Mouse (Mus musculus) midbrain, embryonic 14.5 days (tissue): Measurements from ENCODE around the gene Gna15. TPM values are rescaled to one million over a fixed set of nuclear protein-coding genes. Genes with fewer than 3 reads are reported as not detected.

Experiments
- ATAC-seq: fragments of 200-750 bp; cut with Nextera tagmentation; 2 replicates; pipeline ENCODE4 v1.8.0; 2017; ENCODE audit warnings: moderate number of reproducible peaks, moderate library complexity; ENCODE audit not compliant: low FRiP score, low TSS enrichment
- DNase-seq: peaks from one replicate; pipeline ENCODE4 v3.0.0-alpha.2; 2015
- H3K27ac ChIP-seq: fragments of 300-500 bp; sonication (generic); replicated peaks from 2 replicates; pipeline ENCODE4 v1.5.1; 2014; ENCODE audit warnings: mild to moderate bottlenecking, low read depth, low read length, moderate library complexity
- H3K27me3 ChIP-seq: fragments of 300-500 bp; sonication (generic); 2 replicates; pipeline ENCODE4 v1.6.1; 2014; ENCODE audit warnings: low read length, control low read depth, mixed read lengths; ENCODE audit not compliant: control insufficient read depth, insufficient read depth
- H3K36me3 ChIP-seq: fragments of 300-500 bp; sonication (generic); 2 replicates; pipeline ENCODE4 v1.6.1; 2014; ENCODE audit warnings: low read length, control low read depth; ENCODE audit not compliant: control insufficient read depth, insufficient read depth
- H3K4me1 ChIP-seq: fragments of 300-500 bp; sonication (generic); 2 replicates; pipeline ENCODE4 v1.6.1; 2014; ENCODE audit warnings: mild to moderate bottlenecking, antibody characterized with exemption, low read length, control low read depth; ENCODE audit not compliant: control insufficient read depth, insufficient read depth
- H3K4me2 ChIP-seq: fragments of 300-500 bp; sonication (generic); 2 replicates; pipeline ENCODE4 v1.6.1; 2014; ENCODE audit warnings: mild to moderate bottlenecking, low read length, moderate library complexity
- H3K4me3 ChIP-seq: fragments of 300-500 bp; sonication (generic); replicated peaks from 2 replicates; pipeline ENCODE4 v1.5.1; 2014; ENCODE audit warnings: low read depth, low read length
- H3K9ac ChIP-seq: fragments of 300-500 bp; sonication (generic); replicated peaks from 2 replicates; pipeline ENCODE4 v1.6.1; 2014; ENCODE audit warnings: mild to moderate bottlenecking, low read length, moderate library complexity
- H3K9me3 ChIP-seq: fragments of 300-500 bp; sonication (generic); 2 replicates; pipeline ENCODE4 v1.6.1; 2016; ENCODE audit warnings: low read length, control low read depth, mixed read lengths; ENCODE audit not compliant: control insufficient read depth
- WGBS: fragments of 180-500 bp; shearing (Covaris S2); extraction: QIAGEN DNeasy Blood & Tissue Kit; methylation state at CpG from one replicate; pipeline ENCODE4 v1.1.7; 2014; 5-methylcytosine and 5-hydroxymethylcytosine counted together
- polyA plus RNA-seq: library from polyadenylated mRNA; unstranded; fragments of >200 nt; fragmentation: Nextera tagmentation; extraction: Ambion mirVana; gene quantifications from 2 replicates; pipeline ENCODE4 v1.2.1, GENCODE M21; 2014

Gene Gna15
- polyA plus RNA-seq, 1 experiment from 2014 or later, result 0.88 TPM

DNA sequence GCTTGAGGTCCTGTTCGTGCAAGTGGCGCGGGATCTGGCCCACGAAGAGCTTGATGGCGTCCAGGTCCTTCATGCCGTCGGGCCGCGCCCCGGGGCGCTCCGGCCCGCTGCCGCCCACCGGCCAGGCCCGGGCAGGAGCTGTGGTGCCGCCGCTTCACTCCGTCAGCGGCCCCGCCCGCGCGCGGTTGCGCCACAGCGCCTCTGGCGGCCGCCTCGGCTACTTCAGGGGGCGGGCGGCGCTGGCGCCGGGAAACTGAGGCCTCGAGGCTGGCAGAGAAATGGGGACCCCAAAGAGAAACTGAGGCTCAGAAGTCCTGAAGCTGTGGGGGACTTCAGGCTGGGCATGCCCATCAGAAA is 41.5 kb downstream of the Gna15 start, which contains the start of gene Celf5:
Celf5 (minus strand) TSS at position 177 of the 357 bp plus-strand sequence.
- Histone ChIP-seq H3K4me2 (peak within 1 kb of the TSS; percentile 75), H3K27me3 (no peaks in the 10 kb centered on the region), H3K9me3 (no peaks in the 10 kb centered on the region), H3K4me1 (peaks cover 48% of the 10 kb centered on the region), H3K27ac (peak within 1 kb of the TSS; percentile 86), H3K4me3 (peak within 1 kb of the TSS; percentile 77), H3K9ac (peak within 1 kb of the TSS; percentile 92), H3K36me3 (peaks cover 13% of the 10 kb centered on the region)
- under 1% methylated on average over 36 of the region's 36 CpGs for WGBS
- ATAC-seq (peak; percentile 76), DNase-seq (peak; percentile 87)

GRCm38 (mm10) chr10:81481605-81482532 is 42.2 kb downstream of the Gna15 start:
- Histone ChIP-seq H3K4me3 (peak overlapping the region; percentile 77), H3K27ac (peak overlapping the region; percentile 86), H3K36me3 (peaks cover 6% of the 10 kb centered on the region), H3K4me2 (peak overlapping the region; percentile 75), H3K27me3 (peaks cover 5% of the 10 kb centered on the region; the same call in 1 of the 2 replicates), H3K4me1 (peaks cover 51% of the 10 kb centered on the region), H3K9me3 (no peaks in the 10 kb centered on the region), H3K9ac (peak overlapping the region; percentile 92)
- DNase-seq, result peak; percentile 68
- WGBS, result 2% methylated on average over 35 of the region's 35 CpGs
- peak; percentile 41 for ATAC-seq

DNA sequence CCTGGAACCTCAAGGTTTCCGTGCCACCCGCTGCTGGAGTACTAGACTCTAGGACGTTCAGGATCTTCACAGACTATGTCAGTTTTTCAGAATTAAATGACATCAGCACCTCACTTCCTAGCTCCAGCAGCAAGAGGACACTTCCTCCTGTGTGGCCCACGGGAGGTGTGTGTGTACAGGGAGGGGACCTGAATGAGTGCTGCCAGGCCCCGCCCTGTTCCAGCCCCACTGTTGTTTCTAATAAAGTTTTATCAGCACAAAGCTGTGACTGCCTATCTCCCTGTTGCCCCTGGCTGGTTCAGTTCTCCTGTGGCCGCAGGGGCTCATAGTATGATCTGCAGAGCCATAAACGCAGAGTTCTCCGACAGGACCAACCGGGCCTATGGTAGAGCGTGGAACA is 49.6 kb downstream of the Gna15 start:
- no peaks in the 10 kb centered on the region for H3K9me3 ChIP-seq
- H3K27ac ChIP-seq, result 0 out of 2 replicates have a peak overlapping the region, but pooled peaks have one; percentile 93
- H3K4me3 ChIP-seq, result no peak overlapping the region
- H3K4me2 ChIP-seq, result peak overlapping the region; percentile 86; the same call in 1 of the 2 replicates
- 92% methylated on average over 10 of the region's 10 CpGs for WGBS
- H3K9ac ChIP-seq, result 0 out of 2 replicates have a peak overlapping the region, but pooled peaks have one; percentile 6
- peaks cover 47% of the 10 kb centered on the region for H3K4me1 ChIP-seq
- ATAC-seq (no peak), DNase-seq (no peak)
- H3K36me3 ChIP-seq, result peaks cover 29% of the 10 kb centered on the region
- H3K27me3 ChIP-seq, result peaks cover 9% of the 10 kb centered on the region; the same call in 1 of the 2 replicates

DNA sequence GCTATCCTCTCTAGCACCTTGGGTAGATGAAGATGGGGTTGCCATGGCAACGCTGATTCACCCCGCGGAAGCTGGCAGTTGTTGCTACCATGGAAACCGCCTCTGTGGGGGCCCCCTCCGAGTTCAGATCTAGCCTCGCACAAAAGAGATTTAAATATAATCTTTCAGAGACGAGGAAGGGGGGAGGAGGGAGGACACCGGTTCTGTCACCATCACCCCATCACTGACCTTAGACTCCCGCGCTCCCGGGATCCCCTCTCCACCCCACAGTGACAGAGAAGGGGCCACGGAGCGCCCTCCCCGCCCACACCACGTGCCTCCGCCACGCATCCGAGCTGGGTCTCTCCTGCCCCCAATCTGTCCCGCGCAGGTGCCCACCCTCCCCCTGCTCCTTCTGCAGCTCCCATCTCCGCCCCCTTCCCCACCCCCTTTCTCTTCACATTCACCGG is 51.0 kb downstream of the Gna15 start:
- peak overlapping the region; percentile 51 for H3K4me3 ChIP-seq
- H3K4me2 ChIP-seq, result peak overlapping the region; percentile 86
- H3K27me3 ChIP-seq, result peaks cover 9% of the 10 kb centered on the region; the same call in 1 of the 2 replicates
- DNase-seq (peak; percentile 97), ATAC-seq (peak; percentile 86)
- peaks cover 41% of the 10 kb centered on the region for H3K36me3 ChIP-seq
- H3K27ac ChIP-seq, result peak overlapping the region; percentile 93
- WGBS, result 2% methylated on average over 22 of the region's 22 CpGs
- H3K4me1 ChIP-seq, result peaks cover 34% of the 10 kb centered on the region
- peak overlapping the region; percentile 71 for H3K9ac ChIP-seq
- H3K9me3 ChIP-seq, result no peaks in the 10 kb centered on the region

DNA sequence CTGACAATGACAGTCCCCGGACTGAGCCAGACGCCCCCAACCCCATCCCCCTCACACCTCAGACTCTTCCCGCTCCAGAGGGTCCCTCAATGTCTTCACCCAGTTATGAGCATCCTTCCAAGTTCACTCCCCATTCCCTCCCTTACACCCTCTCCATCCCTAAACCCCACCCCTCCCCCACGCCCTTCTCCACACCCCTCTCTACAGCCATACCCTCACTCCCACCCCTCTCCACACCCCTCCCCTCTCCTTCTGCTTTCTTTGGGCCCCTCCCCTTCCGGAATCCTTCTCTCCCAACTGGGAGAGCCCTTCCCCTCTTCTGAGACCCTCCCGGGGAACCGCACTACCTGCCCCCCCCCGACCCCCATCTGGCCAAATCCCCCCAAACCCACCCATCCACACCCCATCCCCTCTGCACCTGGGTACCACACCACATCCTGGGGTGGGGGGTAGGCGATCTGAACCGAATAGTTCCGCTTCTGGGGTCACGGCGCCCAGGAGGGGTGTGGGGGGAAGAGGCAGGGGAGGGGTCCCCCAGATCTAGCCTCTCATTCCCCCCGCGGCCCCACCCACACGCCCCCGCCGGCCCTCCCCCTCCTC is 51.5 kb downstream of the Gna15 start:
- H3K9ac ChIP-seq, result peak overlapping the region; percentile 71
- peaks cover 9% of the 10 kb centered on the region; the same call in 1 of the 2 replicates for H3K27me3 ChIP-seq
- H3K27ac ChIP-seq, result peak overlapping the region; percentile 93
- ATAC-seq (peak; percentile 51), DNase-seq (peak; percentile 69)
- peaks cover 46% of the 10 kb centered on the region for H3K36me3 ChIP-seq
- 3% methylated on average over 18 of the region's 18 CpGs for WGBS
- peak overlapping the region; percentile 51 for H3K4me3 ChIP-seq
- H3K9me3 ChIP-seq, result no peaks in the 10 kb centered on the region
- H3K4me1 ChIP-seq, result peaks cover 29% of the 10 kb centered on the region
- peak overlapping the region; percentile 86 for H3K4me2 ChIP-seq

- peaks cover 26% of the 10 kb centered on the region for H3K4me1 ChIP-seq
- H3K36me3 ChIP-seq, result peaks cover 54% of the 10 kb centered on the region
- DNase-seq (no peak), ATAC-seq (no peak)
- H3K27ac ChIP-seq, result no peak overlapping the region
- H3K4me3 ChIP-seq, result no peak overlapping the region
- WGBS, result 63% methylated on average over 18 of the region's 18 CpGs
- peak overlapping the region; percentile 17; the same call in 1 of the 2 replicates for H3K4me2 ChIP-seq
- H3K27me3 ChIP-seq, result no peaks in the 10 kb centered on the region; the same call in 1 of the 2 replicates
- no peaks in the 10 kb centered on the region for H3K9me3 ChIP-seq
- no peak overlapping the region for H3K9ac ChIP-seq
Measured at GRCm38 (mm10) chr10:81470454-81470853, 53.6 kb downstream of the Gna15 start.

- H3K27ac ChIP-seq, result no peak overlapping the region
- H3K4me1 ChIP-seq, result peaks cover 29% of the 10 kb centered on the region
- no peak overlapping the region for H3K4me3 ChIP-seq
- WGBS, result 85% methylated on average over 5 of the region's 5 CpGs
- H3K9me3 ChIP-seq, result no peaks in the 10 kb centered on the region
- no peak for ATAC-seq
- H3K36me3 ChIP-seq, result peaks cover 51% of the 10 kb centered on the region
- H3K27me3 ChIP-seq, result no peaks in the 10 kb centered on the region; the same call in 1 of the 2 replicates
- H3K9ac ChIP-seq, result no peak overlapping the region
- no peak for DNase-seq
- no peak overlapping the region for H3K4me2 ChIP-seq
Measured at GRCm38 (mm10) chr10:81469253-81469652, 54.8 kb downstream of the Gna15 start.

DNA sequence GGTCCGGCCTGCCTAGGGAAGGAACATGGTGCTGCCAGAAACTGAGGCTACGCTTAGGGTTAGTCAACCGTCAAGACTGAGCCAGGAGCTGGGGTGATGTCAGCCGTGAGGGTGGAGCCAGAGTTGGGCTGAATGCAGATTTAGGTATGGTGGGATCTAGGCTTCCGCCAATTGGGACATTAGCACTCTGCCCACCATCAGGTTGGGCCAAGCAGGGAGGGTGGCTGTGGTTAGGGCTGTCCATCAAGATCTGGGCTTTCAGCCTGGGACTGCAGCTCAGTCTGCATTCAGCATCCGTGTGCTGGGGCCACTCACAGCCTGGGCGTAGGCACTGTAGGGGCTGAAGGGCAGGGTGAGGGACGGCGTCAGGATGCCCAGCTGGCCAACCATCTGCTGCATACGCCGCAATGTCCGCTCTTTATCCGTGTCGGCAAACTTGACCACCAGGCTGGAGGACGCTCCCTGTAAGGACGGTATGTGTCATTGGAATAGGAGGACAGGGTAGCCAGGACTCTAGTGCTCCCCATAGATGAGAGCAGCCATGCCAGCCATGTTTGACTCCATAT is 56.3 kb downstream of the Gna15 start:
- no peaks in the 10 kb centered on the region for H3K9me3 ChIP-seq
- ATAC-seq (no peak), DNase-seq (no peak)
- no peak overlapping the region for H3K4me2 ChIP-seq
- H3K9ac ChIP-seq, result no peak overlapping the region
- no peak overlapping the region for H3K27ac ChIP-seq
- H3K4me1 ChIP-seq, result peaks cover 22% of the 10 kb centered on the region
- WGBS, result 77% methylated on average over 16 of the region's 16 CpGs
- no peak overlapping the region for H3K4me3 ChIP-seq
- peaks cover 12% of the 10 kb centered on the region for H3K27me3 ChIP-seq
- H3K36me3 ChIP-seq, result peaks cover 60% of the 10 kb centered on the region
